Mouse (Mus musculus) thymus, postnatal 14 days (tissue): ENCODE measurements around the gene Tmem106a.
A peak's percentile ranks its signal among the peaks of the same experiment; 100 is the strongest.
"Not testable (repeated sequence)": the region's sequence is repeated elsewhere in the genome, so short reads cannot be mapped to it uniquely, and the experiment has no call there.

ENCODE experiments used
- DNase-seq: peaks from one replicate; pipeline ENCODE4 v3.0.0; 2021

Gene Tmem106a

GRCm38 (mm10) chr11:101602491-101602890, 20.4 kb downstream of the Tmem106a start:
- peak; percentile 66 for DNase-seq

GRCm38 (mm10) chr11:101604116-101604515, 22.1 kb downstream of the Tmem106a start:
- no peak for DNase-seq

- peak; percentile 88 for DNase-seq
Measured at GRCm38 (mm10) chr11:101604531-101605453, 22.8 kb downstream of the Tmem106a start.

- DNase-seq = not testable (repeated sequence)
Measured at GRCm38 (mm10) chr11:101607134-101607533, 25.1 kb downstream of the Tmem106a start.

GRCm38 (mm10) chr11:101610445-101610844, 28.4 kb downstream of the Tmem106a start:
- DNase-seq = no peak

GRCm38 (mm10) chr11:101613596-101613995, 31.6 kb downstream of the Tmem106a start:
- no peak for DNase-seq

GRCm38 (mm10) chr11:101614116-101614515, 32.1 kb downstream of the Tmem106a start:
- DNase-seq = no peak

GRCm38 (mm10) chr11:101615380-101615779, 33.3 kb downstream of the Tmem106a start:
- DNase-seq = no peak

- no peak for DNase-seq
Measured at GRCm38 (mm10) chr11:101616104-101616503, 34.1 kb downstream of the Tmem106a start.

- DNase-seq = no peak
Measured at GRCm38 (mm10) chr11:101616948-101617767, 35.1 kb downstream of the Tmem106a start.

- DNase-seq = peak; percentile 67
Measured at GRCm38 (mm10) chr11:101617849-101618248, 35.8 kb downstream of the Tmem106a start.

- no peak for DNase-seq
Measured at GRCm38 (mm10) chr11:101618596-101618995, 36.6 kb downstream of the Tmem106a start.

- not testable (repeated sequence) for DNase-seq
Measured at GRCm38 (mm10) chr11:101620022-101620655, 38.1 kb downstream of the Tmem106a start.

- DNase-seq = no peak
Measured at GRCm38 (mm10) chr11:101626649-101626994, 44.6 kb downstream of the Tmem106a start.

GRCm38 (mm10) chr11:101626995-101627856, 45.2 kb downstream of the Tmem106a start, which contains the start of gene Rdm1:
Gene Rdm1 (plus strand): TSS chr11:101627195.
- DNase-seq = peak; percentile 89

- peak; percentile 89 for DNase-seq
Measured at GRCm38 (mm10) chr11:101627857-101628559, 46.0 kb downstream of the Tmem106a start.

- not testable (repeated sequence) for DNase-seq
Measured at GRCm38 (mm10) chr11:101628733-101629417, 46.8 kb downstream of the Tmem106a start.

GRCm38 (mm10) chr11:101635660-101636059, 53.6 kb downstream of the Tmem106a start:
- no peak for DNase-seq

- DNase-seq = no peak
Measured at GRCm38 (mm10) chr11:101639761-101640160, 57.7 kb downstream of the Tmem106a start.

- peak; percentile 80 for DNase-seq
Measured at GRCm38 (mm10) chr11:101640857-101641709, 59.0 kb downstream of the Tmem106a start.
